Mouse (Mus musculus) urinary bladder, postnatal 14 days (tissue): ENCODE data around the gene Rbm18.
"Not testable (repeated sequence)": the region's sequence is repeated elsewhere in the genome, so short reads cannot be mapped to it uniquely, and the experiment has no call there.

Experiments
- DNase-seq: peaks from one replicate; pipeline ENCODE4 v3.0.0; 2021; ENCODE audit warnings: low spot score

Rbm18 gene

GRCm38 (mm10) chr2:36136300-36136941 lies at the start of gene Rbm18, which contains the start of gene Mrrf:
TSS of gene Rbm18 (minus strand) at chr2:36136773.
TSS of gene Mrrf (plus strand) at chr2:36136389.
- peak; percentile 90 for DNase-seq

GRCm38 (mm10) chr2:36184876-36185275 lies 48.3 kb upstream of the Rbm18 start:
- no peak for DNase-seq

GRCm38 (mm10) chr2:36184192-36184591 lies 47.6 kb upstream of the Rbm18 start:
- DNase-seq = no peak

- DNase-seq = peak; percentile 17
These were observed 46.7 kb upstream of the Rbm18 start for GRCm38 (mm10) chr2:36183278-36183677.

GRCm38 (mm10) chr2:36181587-36182368 lies 45.2 kb upstream of the Rbm18 start:
- not testable (repeated sequence) for DNase-seq

GRCm38 (mm10) chr2:36179487-36179886 lies 42.9 kb upstream of the Rbm18 start:
- no peak for DNase-seq

- no peak for DNase-seq
These were observed 36.0 kb upstream of the Rbm18 start for GRCm38 (mm10) chr2:36172574-36172973.

GRCm38 (mm10) chr2:36172136-36172535 lies 35.6 kb upstream of the Rbm18 start:
- DNase-seq = no peak

- DNase-seq = no peak
These were observed 32.6 kb upstream of the Rbm18 start for GRCm38 (mm10) chr2:36169176-36169575.

GRCm38 (mm10) chr2:36167990-36168618 lies 31.5 kb upstream of the Rbm18 start:
- DNase-seq = no peak

GRCm38 (mm10) chr2:36159336-36159735 lies 22.8 kb upstream of the Rbm18 start:
- DNase-seq = no peak

GRCm38 (mm10) chr2:36157461-36157860 lies 20.9 kb upstream of the Rbm18 start:
- no peak for DNase-seq

GRCm38 (mm10) chr2:36152401-36152800 lies 15.8 kb upstream of the Rbm18 start:
- DNase-seq = not testable (repeated sequence)

GRCm38 (mm10) chr2:36148876-36149365 lies 12.3 kb upstream of the Rbm18 start:
- DNase-seq = no peak

- DNase-seq = no peak
These were observed 2.5 kb upstream of the Rbm18 start for GRCm38 (mm10) chr2:36139096-36139495.

GRCm38 (mm10) chr2:36135887-36136286 lies 686 bp downstream of the Rbm18 start:
- DNase-seq = no peak

- no peak for DNase-seq
These were observed 7.5 kb downstream of the Rbm18 start for GRCm38 (mm10) chr2:36129051-36129450.

- no peak for DNase-seq
These were observed 8.6 kb downstream of the Rbm18 start for GRCm38 (mm10) chr2:36127973-36128372.

GRCm38 (mm10) chr2:36126795-36127429 lies 9.7 kb downstream of the Rbm18 start:
- DNase-seq = no peak

GRCm38 (mm10) chr2:36112632-36113031 lies 23.9 kb downstream of the Rbm18 start:
- no peak for DNase-seq

GRCm38 (mm10) chr2:36108615-36109014 lies 28.0 kb downstream of the Rbm18 start:
- DNase-seq = no peak
